Mouse (Mus musculus) midbrain, embryonic 10.5 days (tissue): ENCODE measurements around the gene Prss21. TPM values are rescaled to one million over a fixed set of nuclear protein-coding genes. Genes with fewer than 3 reads are reported as not detected.
"Not testable (repeated sequence)": the region's sequence is repeated elsewhere in the genome, so short reads cannot be mapped to it uniquely, and the experiment has no call there.

Experiments
- DNase-seq: peaks from one replicate; pipeline ENCODE4 v3.0.0-alpha.2; 2017; ENCODE audit warnings: low spot score
- H3K27ac ChIP-seq: fragments of 300-500 bp; sonication (generic); replicated peaks from 2 replicates; pipeline ENCODE4 v1.5.1; 2016; ENCODE audit warnings: mild to moderate bottlenecking
- H3K27me3 ChIP-seq: fragments of 300-500 bp; sonication (generic); 2 replicates; pipeline ENCODE4 v1.6.1; 2016; ENCODE audit warnings: low read depth, mild to moderate bottlenecking; ENCODE audit not compliant: poor library complexity, severe bottlenecking
- H3K36me3 ChIP-seq: fragments of 300-500 bp; sonication (generic); 2 replicates; pipeline ENCODE4 v1.6.1; 2016; ENCODE audit warnings: mild to moderate bottlenecking, moderate library complexity
- H3K4me1 ChIP-seq: fragments of 300-500 bp; sonication (generic); 2 replicates; pipeline ENCODE4 v1.6.1; 2016
- H3K4me3 ChIP-seq: fragments of 300-500 bp; sonication (generic); 2 replicates; pipeline ENCODE4 v1.5.1; 2016; ENCODE audit warnings: mild to moderate bottlenecking, moderate library complexity
- H3K9me3 ChIP-seq: fragments of 300-500 bp; sonication (generic); replicated peaks from 2 replicates; pipeline ENCODE4 v1.6.1; 2016; ENCODE audit warnings: mild to moderate bottlenecking
- WGBS: fragments of 180-500 bp; shearing (Covaris S2); methylation state at CpG from one replicate; pipeline ENCODE4 v1.1.7; 2016; 5-methylcytosine and 5-hydroxymethylcytosine counted together
- microRNA-seq: library from miRNA; unstranded; fragments of <30 nt; microRNA quantifications from one replicate; pipeline ENCODE4, GENCODE M21; 2017
- polyA plus RNA-seq: library from polyadenylated mRNA; unstranded; fragments of >200 nt; fragmentation: Nextera tagmentation; extraction: Ambion mirVana; gene quantifications from 2 replicates; pipeline ENCODE4 v1.2.1, GENCODE M21; 2016

Gene Prss21
- polyA plus RNA-seq, 1 experiment from 2014 or later: not detected

DNA sequence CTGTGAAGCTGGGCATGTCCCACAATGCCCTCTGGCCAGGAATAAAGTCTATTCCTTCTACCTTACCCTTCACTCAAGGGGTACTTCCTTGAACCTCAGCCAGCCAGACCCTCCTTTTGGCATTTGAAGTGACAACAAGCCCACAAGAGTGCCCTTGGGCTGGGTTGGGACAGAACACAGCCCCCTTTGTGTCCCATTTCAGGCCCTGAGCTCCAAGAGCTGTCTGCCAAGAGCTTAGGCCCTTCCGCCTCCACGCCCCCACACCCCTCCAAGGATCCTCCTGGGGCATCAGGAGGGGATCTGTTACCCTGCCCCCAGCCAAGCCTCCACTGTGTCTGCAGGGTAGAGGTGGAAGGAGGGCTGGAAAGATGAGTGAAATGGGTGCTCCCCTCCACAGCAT is 9.3 kb downstream of the Prss21 start:
- 93% methylated on average over 2 of the region's 2 CpGs for WGBS
- Histone ChIP-seq H3K36me3 (no peaks in the 10 kb centered on the region), H3K27ac (no peak overlapping the region), H3K9me3 (no peaks in the 10 kb centered on the region), H3K27me3 (no peaks in the 10 kb centered on the region), H3K4me3 (no peak overlapping the region), H3K4me1 (peaks cover 8% of the 10 kb centered on the region)
- no peak for DNase-seq

DNA sequence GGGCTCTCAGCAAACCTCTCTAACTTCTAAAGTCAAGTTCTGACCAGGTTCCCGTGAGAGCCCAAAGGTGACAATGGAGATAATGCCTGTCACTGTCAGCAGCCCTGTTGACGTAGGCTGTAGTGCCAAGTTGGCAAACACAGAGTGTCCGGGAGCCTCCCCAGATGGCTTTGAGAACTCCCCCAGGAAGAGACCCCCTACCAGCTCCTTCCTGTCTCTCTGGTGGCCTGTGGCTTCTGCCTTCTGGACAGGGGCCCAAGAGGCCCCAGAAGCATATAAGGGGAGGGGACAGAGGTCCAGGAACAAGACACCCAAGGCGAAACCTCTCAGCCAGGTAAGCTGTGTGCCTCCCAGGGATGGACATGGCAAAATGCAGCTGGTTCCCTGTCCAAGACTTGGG is 12.7 kb downstream of the Prss21 start, which contains the start of the genes Dcpp1 and Dcpp2:
Gene Dcpp1, plus strand, starts transcription at position 301 of the 400 bp plus-strand sequence.
Gene Dcpp2, plus strand, starts transcription at position 305 of the 400 bp plus-strand sequence.
- not testable (repeated sequence) for H3K27ac ChIP-seq, H3K36me3 ChIP-seq, H3K4me3 ChIP-seq, H3K4me1 ChIP-seq, H3K27me3 ChIP-seq, DNase-seq, H3K9me3 ChIP-seq
- 79% methylated on average over 4 of the region's 4 CpGs for WGBS

DNA sequence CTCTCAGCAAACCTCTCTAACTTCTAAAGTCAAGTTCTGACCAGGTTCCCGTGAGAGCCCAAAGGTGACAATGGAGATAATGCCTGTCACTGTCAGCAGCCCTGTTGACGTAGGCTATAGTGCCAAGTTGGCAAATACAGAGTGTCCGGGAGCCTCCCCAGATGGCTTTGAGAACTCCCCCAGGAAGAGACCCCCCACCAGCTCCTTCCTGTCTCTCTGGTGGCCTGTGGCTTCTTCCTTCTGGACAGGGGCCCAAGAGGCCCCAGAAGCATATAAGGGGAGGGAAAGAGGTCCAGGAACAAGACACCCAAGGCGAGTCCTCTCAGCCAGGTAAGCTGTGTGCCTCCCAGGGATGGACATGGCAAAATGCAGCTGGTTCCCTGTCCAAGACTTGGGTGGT is 49.3 kb downstream of the Prss21 start, which contains the start of gene Dcpp3:
Gene Dcpp3, plus strand, starts transcription at position 301 of the 400 bp plus-strand sequence.
- not testable (repeated sequence) for DNase-seq, H3K4me3 ChIP-seq, H3K27ac ChIP-seq, H3K36me3 ChIP-seq, H3K4me1 ChIP-seq, H3K9me3 ChIP-seq, H3K27me3 ChIP-seq
- WGBS: 83% methylated on average over 4 of the region's 4 CpGs

Small RNA genes within 50 kb of the gene (microRNA-seq; reads per million reads assigned to microRNA genes)
- 3.0 reads per million, percentile 2 among the genes with 10 or more reads in this experiment for gene Mir5125

Other genes starting within 250 kb of the Prss21 start
- gene Mmp25, start 222.8 kb upstream of the Prss21 start, polyA plus RNA-seq: 0.89 and 1.1 TPM in 2 replicates
- gene Bicdl2, start 207.6 kb upstream of the Prss21 start, polyA plus RNA-seq: 0.32 TPM in 1 of 2 replicates, not detected in the other
- gene Hcfc1r1, start 194.5 kb upstream of the Prss21 start, polyA plus RNA-seq: 29.5 and 36.4 TPM in 2 replicates
- 74.2 and 77.3 TPM in 2 replicates for gene Thoc6, start 194.2 kb upstream of the Prss21 start, polyA plus RNA-seq
- gene Tnfrsf12a, start 190.6 kb upstream of the Prss21 start, polyA plus RNA-seq: 3.2 and 3.8 TPM in 2 replicates
- gene Cldn6, start 188.8 kb upstream of the Prss21 start, polyA plus RNA-seq: 3.5 and 10.1 TPM in 2 replicates
- gene Cldn9, start 184.0 kb upstream of the Prss21 start, polyA plus RNA-seq: 1.5 and 3.1 TPM in 2 replicates
- not detected in 2 replicates for gene 1520401A03Rik, start 145.3 kb upstream of the Prss21 start, polyA plus RNA-seq
- 58.5 and 59.7 TPM in 2 replicates for gene Pkmyt1, start 141.7 kb upstream of the Prss21 start, polyA plus RNA-seq
- 27.6 and 36.2 TPM in 2 replicates for gene Paqr4, start 127.2 kb upstream of the Prss21 start, polyA plus RNA-seq
- gene Kremen2, start 122.2 kb upstream of the Prss21 start, polyA plus RNA-seq: 1.7 and 2.3 TPM in 2 replicates
- gene Flywch1, start 96.5 kb upstream of the Prss21 start, polyA plus RNA-seq: 187 and 202 TPM in 2 replicates
- gene Flywch2, start 82.0 kb upstream of the Prss21 start, polyA plus RNA-seq: 19.5 and 23.4 TPM in 2 replicates
- 509 and 515 TPM in 2 replicates for gene Srrm2, start 77.5 kb upstream of the Prss21 start, polyA plus RNA-seq
- gene Elob, start 38.9 kb upstream of the Prss21 start, polyA plus RNA-seq: 1,078 TPM in 2 replicates
- 0.28 and 0.52 TPM in 2 replicates for gene Prss33, start 32.0 kb upstream of the Prss21 start, polyA plus RNA-seq
- not detected in 2 replicates for gene Prss32, start 24.2 kb upstream of the Prss21 start, polyA plus RNA-seq
- gene Prss41, start 23.9 kb upstream of the Prss21 start, polyA plus RNA-seq: 1.7 and 2.3 TPM in 2 replicates
- gene Dcpp1, start 12.8 kb downstream of the Prss21 start, polyA plus RNA-seq: not detected in 2 replicates
- not detected in 2 replicates for gene Dcpp2, start 12.8 kb downstream of the Prss21 start, polyA plus RNA-seq
- gene Dcpp3, start 49.4 kb downstream of the Prss21 start, polyA plus RNA-seq: not detected in 2 replicates
- gene Sbp, start 73.6 kb downstream of the Prss21 start, polyA plus RNA-seq: not detected in 2 replicates
- gene Sbpl, start 87.2 kb downstream of the Prss21 start, polyA plus RNA-seq: not detected in 2 replicates
- not detected in 2 replicates for gene Prss30, start 112.5 kb downstream of the Prss21 start, polyA plus RNA-seq
- 0.26 TPM in 2 replicates for gene Prss22, start 130.0 kb downstream of the Prss21 start, polyA plus RNA-seq
- gene Prss27, start 170.1 kb downstream of the Prss21 start, polyA plus RNA-seq: 0.10 TPM in 1 of 2 replicates, not detected in the other
- gene Kctd5, start 205.4 kb downstream of the Prss21 start, polyA plus RNA-seq: 91.1 and 91.5 TPM in 2 replicates